Mouse (Mus musculus): ENCODE measurements around the gene Parva.

The Parva gene

GRCm38 (mm10) chr7:112407597-112407996, 19.7 kb upstream of the Parva start:
- TF ChIP-seq GATA4 (IDR thresholded peaks at IDR 0.05; ENCODE audit: insufficient replicate concordance, low read length): no peak

- TF ChIP-seq GATA4 (IDR thresholded peaks at IDR 0.05; ENCODE audit: insufficient replicate concordance, low read length): no peak
Measured at GRCm38 (mm10) chr7:112409991-112410390, 17.3 kb upstream of the Parva start.

- TF ChIP-seq GATA4 (IDR thresholded peaks at IDR 0.05; ENCODE audit: insufficient replicate concordance, low read length): no peak
Measured at GRCm38 (mm10) chr7:112413286-112413685, 14.0 kb upstream of the Parva start.

- TF ChIP-seq GATA4 (IDR thresholded peaks at IDR 0.05; ENCODE audit: insufficient replicate concordance, low read length): no peak
Measured at GRCm38 (mm10) chr7:112416058-112416526, 11.2 kb upstream of the Parva start.

GRCm38 (mm10) chr7:112416730-112417513, 10.4 kb upstream of the Parva start:
- no peak for TF ChIP-seq GATA4 (IDR thresholded peaks at IDR 0.05; ENCODE audit: insufficient replicate concordance, low read length)

- no peak for TF ChIP-seq GATA4 (IDR thresholded peaks at IDR 0.05; ENCODE audit: insufficient replicate concordance, low read length)
Measured at GRCm38 (mm10) chr7:112417598-112417997, 9.7 kb upstream of the Parva start.

GRCm38 (mm10) chr7:112423438-112423837, 3.9 kb upstream of the Parva start:
- no peak for TF ChIP-seq GATA4 (IDR thresholded peaks at IDR 0.05; ENCODE audit: insufficient replicate concordance, low read length)

- no peak for TF ChIP-seq GATA4 (IDR thresholded peaks at IDR 0.05; ENCODE audit: insufficient replicate concordance, low read length)
Measured at GRCm38 (mm10) chr7:112426811-112427210, 494 bp upstream of the Parva start.

GRCm38 (mm10) chr7:112428158-112428535, 842 bp downstream of the Parva start:
- no peak for TF ChIP-seq GATA4 (IDR thresholded peaks at IDR 0.05; ENCODE audit: insufficient replicate concordance, low read length)

- no peak for TF ChIP-seq GATA4 (IDR thresholded peaks at IDR 0.05; ENCODE audit: insufficient replicate concordance, low read length)
Measured at GRCm38 (mm10) chr7:112439846-112440245, 12.5 kb downstream of the Parva start.

GRCm38 (mm10) chr7:112444152-112444984, 17.1 kb downstream of the Parva start:
- TF ChIP-seq GATA4 (IDR thresholded peaks at IDR 0.05; ENCODE audit: insufficient replicate concordance, low read length): no peak

GRCm38 (mm10) chr7:112444985-112445367, 17.7 kb downstream of the Parva start:
- TF ChIP-seq GATA4 (IDR thresholded peaks at IDR 0.05; ENCODE audit: insufficient replicate concordance, low read length): no peak

GRCm38 (mm10) chr7:112446498-112446897, 19.2 kb downstream of the Parva start:
- no peak for TF ChIP-seq GATA4 (IDR thresholded peaks at IDR 0.05; ENCODE audit: insufficient replicate concordance, low read length)

- TF ChIP-seq GATA4 (IDR thresholded peaks at IDR 0.05; ENCODE audit: insufficient replicate concordance, low read length): no peak
Measured at GRCm38 (mm10) chr7:112449954-112450700, 22.8 kb downstream of the Parva start.

- no peak for TF ChIP-seq GATA4 (IDR thresholded peaks at IDR 0.05; ENCODE audit: insufficient replicate concordance, low read length)
Measured at GRCm38 (mm10) chr7:112452471-112452870, 25.2 kb downstream of the Parva start.

Data from liver, adult (tissue).